Mouse (Mus musculus) small intestine, adult 2 months (tissue): ENCODE measurements around the gene Gng8.

Experiments used
- CTCF ChIP-seq: fragments of 200-500 bp; IDR thresholded peaks from 2 replicates; pipeline ENCODE4 v1.5.1; 2012; ENCODE audit warnings: low read depth, mild to moderate bottlenecking, control low read depth, inconsistent platforms, low read length, moderate library complexity, mixed read lengths; ENCODE audit not compliant: insufficient replicate concordance, insufficient read length; ENCODE audit errors: extremely low read depth
- POLR2A ChIP-seq: fragments of 200-500 bp; IDR thresholded peaks from 2 replicates; pipeline ENCODE4 v1.6.1; 2012; ENCODE audit warnings: low read depth, mild to moderate bottlenecking, control low read depth, inconsistent platforms, low read length, moderate library complexity

DNA sequence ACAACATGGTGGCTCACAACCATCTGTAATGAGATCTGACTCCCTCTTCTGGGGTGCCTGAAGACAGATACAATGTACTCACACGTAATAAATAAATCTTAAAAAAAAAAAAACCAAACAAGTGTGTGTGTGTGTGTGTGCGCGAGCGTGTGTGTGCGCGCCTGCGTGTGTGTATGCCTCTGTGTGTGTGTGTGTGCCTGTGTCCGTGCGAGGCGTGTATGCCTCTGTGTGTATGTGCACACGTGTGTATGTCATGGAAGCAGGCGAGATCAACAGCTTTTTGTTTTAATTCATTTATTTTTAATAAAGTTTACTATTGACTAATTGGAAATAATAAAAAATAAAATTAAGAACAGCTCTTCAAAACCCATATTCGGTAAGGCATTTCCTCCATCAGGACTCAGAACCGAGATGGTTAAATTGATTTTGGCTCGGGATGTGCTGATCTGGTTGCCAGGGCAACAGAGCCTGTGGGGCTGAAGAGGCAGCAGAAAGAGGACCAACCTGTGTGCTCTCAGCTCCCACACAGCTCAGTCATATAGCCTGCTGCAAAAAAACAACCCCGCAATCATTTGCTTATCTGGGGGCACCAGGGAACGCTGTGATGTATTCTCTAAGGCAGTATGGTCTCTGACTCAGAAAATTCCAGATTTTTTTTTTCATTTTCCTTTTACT, 46.7 kb downstream of the Gng8 start:
- no peak for TF ChIP-seq CTCF
- TF ChIP-seq POLR2A: no peak
